Mouse (Mus musculus) adrenal gland, postnatal 25 days (tissue): ENCODE data around the gene Cdkn2d. TPM values are rescaled to one million over a fixed set of nuclear protein-coding genes. Genes with fewer than 3 reads are reported as not detected.
"Not testable (repeated sequence)": the region's sequence is repeated elsewhere in the genome, so short reads cannot be mapped to it uniquely, and the experiment has no call there.

Experiments used
- DNase-seq: peaks from one replicate; pipeline ENCODE4 v3.0.0; 2021; ENCODE audit warnings: mixed read lengths
- total RNA-seq: library from RNA; stranded (reverse); gene quantifications from 2 replicates; pipeline ENCODE4 v1.2.3, GENCODE M21; 2021

Cdkn2d gene
- total RNA-seq, 1 experiment from 2014 or later: 19.9 TPM

DNA sequence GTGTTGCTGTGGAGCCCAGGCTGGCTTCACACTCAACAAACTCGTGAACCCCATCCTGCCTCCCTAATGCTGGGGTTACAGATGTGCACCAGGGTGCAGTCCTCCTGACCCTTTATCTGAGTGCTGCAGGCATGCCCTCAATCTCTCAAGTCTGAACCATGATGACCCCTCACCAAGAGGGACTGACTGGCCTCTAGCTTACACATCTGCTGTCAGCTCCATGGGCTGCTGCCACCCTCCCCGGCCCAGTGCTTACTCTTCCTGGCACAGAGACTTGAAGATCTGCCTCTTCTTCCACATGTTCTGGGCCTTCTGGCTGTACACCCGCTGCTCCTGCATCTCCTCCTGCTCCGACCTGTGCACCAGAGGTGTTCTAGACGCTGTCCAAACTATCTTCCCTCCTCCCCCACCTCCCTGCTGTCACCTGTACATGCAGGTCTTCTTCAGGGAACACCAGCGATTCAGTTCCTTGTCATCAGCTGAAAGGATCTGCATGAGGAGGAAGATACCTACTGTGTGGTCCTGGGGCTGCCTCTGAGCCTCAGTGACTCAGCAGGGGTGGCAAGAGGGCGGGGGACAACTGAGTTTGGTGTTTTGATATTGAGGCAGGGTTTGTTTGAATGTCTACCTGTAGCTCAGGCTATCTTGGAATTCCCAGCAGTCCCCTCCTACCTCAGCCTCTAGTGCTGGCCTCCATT, 16.0 kb downstream of the Cdkn2d start:
- DNase-seq: no peak

DNA sequence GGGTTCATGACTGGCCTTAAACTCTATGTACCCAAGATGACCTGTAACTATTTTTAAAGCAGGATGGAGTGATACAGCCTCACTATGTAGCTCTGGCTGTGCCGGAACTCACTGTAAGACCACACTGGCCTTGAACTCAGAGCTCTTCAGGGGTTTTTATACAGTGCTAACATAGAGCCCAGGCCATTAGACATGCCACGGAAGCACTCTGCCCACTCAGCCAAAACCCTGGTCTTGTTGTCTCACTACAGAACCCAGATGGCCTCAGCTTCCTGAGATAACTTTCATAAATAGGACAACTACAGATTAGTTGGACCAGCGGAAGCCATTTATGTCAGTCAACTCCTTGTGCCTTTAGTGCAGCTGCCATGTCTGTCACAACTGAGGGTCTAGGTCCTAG, 16.9 kb downstream of the Cdkn2d start:
- no peak for DNase-seq

GRCm38 (mm10) chr9:21273520-21274228, 17.5 kb downstream of the Cdkn2d start:
- no peak for DNase-seq

GRCm38 (mm10) chr9:21273094-21273493, 18.1 kb downstream of the Cdkn2d start:
- DNase-seq: no peak

DNA sequence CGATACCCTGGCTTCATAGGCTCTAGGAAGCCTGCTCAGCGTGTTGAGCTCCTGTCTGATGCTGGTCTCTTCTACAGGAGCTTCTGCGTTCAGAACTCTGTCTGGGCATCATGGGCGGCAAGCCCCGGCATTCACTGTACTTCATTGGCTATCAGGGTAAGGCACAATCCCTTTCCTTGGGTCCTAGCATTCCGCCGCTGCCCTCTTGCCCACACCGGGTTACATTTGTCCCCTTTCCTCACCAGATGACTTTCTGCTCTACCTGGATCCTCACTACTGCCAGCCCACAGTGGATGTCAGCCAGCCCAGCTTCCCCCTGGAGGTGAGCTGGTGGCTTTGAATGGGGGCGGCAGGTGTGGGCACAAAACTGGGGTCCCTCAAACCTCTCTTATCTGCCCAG, 18.8 kb downstream of the Cdkn2d start:
- DNase-seq: no peak

DNA sequence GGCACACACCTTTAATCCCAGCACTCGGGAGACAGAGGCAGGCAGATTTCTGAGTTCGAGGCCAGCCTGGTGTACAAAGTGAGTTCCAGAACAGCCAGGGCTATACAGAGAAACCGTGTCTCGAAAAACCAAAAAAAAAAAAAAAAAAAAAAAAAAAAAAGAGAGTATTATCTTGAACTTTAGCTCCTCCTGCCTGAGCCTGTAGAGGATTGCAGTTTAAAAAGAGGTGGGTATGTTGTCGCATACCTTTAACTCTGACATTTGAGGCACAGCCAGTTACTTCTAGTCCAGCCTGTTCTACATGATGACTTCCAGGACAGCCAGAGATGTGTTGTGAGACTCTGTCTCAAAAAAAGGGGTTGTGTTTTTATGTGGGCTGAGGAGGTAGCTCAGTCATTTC, 21.6 kb downstream of the Cdkn2d start:
- DNase-seq: not testable (repeated sequence)

DNA sequence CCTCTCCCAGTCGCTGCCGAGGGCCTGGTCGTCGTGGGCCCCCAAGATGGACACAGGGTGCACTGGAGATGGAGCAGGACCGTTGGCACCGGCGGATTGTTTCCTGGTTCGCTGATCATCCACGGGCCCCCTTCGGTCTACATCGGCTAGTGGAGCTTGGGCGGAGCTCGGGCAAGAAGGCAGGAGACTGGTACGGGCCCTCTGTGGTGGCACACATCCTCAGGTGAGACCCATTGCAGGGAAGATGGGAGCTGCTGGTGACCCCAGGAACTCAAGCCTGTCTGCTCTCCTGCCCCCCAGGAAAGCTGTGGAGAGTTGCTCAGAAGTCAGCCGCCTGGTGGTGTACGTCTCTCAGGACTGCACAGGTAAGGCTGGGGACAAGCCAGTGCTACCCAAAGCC, 22.9 kb downstream of the Cdkn2d start:
- DNase-seq: no peak

- no peak for DNase-seq
These were observed 24.3 kb downstream of the Cdkn2d start for GRCm38 (mm10) chr9:21266889-21267288.

GRCm38 (mm10) chr9:21265611-21266010, 25.6 kb downstream of the Cdkn2d start:
- no peak for DNase-seq

DNA sequence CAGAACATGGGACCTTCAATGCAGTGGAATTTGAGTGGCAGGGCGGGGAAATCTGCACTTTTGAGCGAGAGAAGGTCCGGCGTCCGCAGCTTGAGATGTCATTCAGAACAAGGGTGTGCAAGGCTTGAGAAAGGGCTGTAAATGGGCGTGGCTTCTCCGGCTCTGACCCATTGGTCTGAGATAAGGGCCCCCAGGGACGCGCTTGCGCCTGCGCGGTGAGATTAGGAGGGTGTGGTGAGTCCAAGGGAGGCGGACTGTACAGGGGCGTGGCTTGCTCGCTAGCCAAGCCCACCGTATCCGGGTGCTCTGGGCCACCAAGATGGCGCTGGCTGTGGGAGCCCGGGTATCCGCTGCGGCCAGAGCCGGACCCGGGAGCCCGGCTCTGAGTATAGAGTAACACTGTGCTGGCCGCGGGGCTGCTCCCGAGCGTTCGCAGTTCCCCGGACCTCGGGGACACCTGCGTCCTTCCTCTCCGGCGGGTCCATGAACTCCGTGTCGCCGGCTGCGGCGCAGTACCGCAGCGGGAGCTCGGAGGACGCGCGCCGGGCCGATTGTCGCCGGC, 26.1 kb downstream of the Cdkn2d start, which contains the start of gene Atg4d:
TSS of gene Atg4d (plus strand) at position 294 of the 562 bp plus-strand sequence.
- DNase-seq: peak; percentile 99

DNA sequence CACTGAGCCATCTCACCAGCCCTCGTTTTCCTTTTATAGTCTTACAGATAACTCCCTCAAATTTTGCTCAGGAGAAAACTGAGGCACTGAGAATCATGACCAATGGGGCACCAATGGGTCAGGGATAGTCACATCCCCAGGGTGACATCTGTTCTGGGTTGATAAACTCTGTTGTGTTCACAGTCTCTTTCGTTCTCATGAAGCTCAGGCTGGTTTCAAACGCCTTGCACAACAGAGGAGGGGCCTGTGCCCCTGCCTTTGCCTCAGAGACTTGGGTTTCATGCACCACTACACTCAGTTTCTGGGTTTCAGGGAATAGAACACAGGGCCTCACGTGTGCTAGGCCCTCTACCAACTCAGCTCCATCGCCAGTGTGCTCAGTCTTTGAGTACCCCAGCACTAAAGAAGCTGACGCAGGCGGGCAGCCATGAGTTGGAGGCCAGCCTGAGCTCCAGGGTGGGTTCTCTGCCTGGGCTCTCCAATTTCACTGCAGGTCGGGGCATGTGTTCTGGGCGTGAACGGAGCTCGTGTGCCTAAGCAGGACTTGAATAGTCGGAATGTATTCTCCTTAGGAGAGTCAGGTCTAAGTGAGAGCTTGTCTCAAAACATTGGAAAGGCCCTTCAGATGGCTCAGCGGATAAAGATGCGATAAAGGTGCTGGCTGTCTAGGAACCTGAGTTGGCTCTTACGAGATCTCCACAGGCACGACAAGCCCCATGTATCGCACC, 26.8 kb downstream of the Cdkn2d start:
- no peak for DNase-seq

GRCm38 (mm10) chr9:21261831-21262230, 29.4 kb downstream of the Cdkn2d start:
- DNase-seq: no peak

GRCm38 (mm10) chr9:21260491-21261040, 30.6 kb downstream of the Cdkn2d start:
- DNase-seq: no peak

DNA sequence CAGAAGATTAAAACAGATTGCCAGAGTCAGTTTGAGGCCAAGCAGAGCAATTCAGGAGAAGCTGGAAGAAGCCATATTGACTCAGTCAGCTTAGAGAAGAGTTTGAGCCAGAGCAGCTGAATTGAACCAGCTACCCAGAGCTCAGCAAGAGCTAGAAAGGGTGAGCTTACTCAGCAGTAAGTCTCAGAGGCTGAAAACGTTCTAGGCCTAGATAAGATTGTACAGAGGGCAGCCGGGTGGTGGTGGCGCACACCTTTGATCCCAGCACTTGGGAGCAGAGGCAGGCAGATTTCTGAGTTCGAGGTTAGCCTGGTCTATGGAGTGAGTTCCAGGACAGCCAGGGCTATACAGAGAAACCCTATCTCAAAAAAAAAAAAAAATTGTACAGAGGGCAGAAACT, 34.9 kb downstream of the Cdkn2d start:
- not testable (repeated sequence) for DNase-seq

GRCm38 (mm10) chr9:21254690-21255089, 36.5 kb downstream of the Cdkn2d start:
- no peak for DNase-seq

GRCm38 (mm10) chr9:21251116-21251735, 40.0 kb downstream of the Cdkn2d start:
- DNase-seq: no peak

DNA sequence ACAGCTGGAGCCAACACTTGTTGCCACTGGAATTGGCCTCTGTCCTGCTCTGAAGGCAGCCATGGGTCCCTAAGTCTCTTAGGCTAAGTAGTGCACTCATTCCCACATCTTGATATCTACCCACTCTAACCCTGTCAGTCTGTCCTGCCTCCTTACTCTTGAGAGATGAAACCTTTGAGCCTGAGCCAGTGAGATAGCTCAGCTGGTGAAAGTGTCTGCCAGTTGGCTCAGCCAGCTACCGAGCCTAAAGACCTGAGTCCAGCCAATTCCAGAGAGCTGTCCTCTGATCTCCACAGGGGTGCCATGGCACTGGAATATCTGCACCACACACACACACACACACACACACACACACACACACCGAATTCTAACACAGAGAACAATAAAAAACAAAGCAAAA, 40.7 kb downstream of the Cdkn2d start:
- no peak for DNase-seq

GRCm38 (mm10) chr9:21249629-21250508, 41.3 kb downstream of the Cdkn2d start:
- DNase-seq: no peak

DNA sequence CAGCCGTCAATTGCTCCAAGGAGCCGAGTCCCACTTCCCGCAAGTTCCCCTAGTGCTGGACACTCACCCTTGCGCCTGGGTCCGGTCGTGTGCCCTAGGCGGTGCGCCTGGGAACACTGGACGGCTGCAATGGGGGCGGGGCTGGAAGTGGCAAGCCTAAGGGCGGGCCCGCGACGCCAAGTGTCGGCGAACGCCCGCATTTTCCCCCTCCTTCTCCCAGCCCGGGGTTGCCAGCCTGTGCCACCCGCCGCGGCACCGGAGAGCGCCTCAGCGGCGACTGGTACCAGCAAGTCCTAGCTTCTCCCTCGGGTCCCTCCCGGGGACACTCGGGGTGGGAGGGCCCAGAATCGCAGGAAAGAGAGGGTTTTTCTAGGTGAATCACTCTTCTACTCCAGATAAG, 42.9 kb downstream of the Cdkn2d start, which contains the start of gene S1pr5:
TSS of gene S1pr5 (minus strand) at position 118 of the 400 bp plus-strand sequence.
- peak; percentile 70 for DNase-seq

DNA sequence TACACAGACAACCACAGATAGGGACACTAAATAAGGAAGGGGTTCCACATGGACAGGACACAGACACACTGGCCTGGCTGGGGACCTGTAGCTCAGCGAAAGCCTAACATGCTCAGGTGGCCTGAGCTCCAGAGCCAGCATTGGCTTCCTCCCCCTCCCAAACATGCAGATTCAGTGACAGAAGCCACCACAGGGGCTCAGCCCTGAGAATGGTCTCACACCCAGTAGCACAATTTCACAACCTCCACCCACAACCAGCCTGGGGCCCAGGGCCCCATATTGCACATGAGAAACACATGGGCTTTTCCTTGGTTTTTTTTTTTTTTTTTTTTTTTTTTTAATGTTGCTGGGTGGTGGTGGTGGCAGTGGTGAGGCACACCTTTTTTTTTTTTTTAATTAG, 44.9 kb downstream of the Cdkn2d start:
- DNase-seq: no peak

DNA sequence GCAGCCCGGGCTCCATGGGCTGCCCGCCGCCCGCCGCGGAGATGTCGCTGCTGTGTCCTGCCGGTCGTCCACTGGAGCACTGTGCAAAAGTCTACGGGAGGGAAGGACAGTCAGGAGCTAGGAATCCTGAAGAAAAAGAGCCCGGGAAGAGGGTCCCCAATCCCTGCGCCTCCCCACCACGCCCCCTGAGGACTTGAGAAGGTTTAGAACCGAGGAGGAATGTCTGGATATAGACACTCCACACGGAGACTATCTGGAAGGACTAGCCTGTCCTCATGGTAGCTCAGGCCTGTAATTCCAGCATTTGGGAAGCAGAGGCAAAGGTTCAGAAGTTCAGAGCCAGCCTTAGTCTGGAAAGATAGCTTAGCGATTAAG, 46.1 kb downstream of the Cdkn2d start:
- no peak for DNase-seq
